Mouse (Mus musculus): ENCODE measurements around the gene 4930562C15Rik.

DNA sequence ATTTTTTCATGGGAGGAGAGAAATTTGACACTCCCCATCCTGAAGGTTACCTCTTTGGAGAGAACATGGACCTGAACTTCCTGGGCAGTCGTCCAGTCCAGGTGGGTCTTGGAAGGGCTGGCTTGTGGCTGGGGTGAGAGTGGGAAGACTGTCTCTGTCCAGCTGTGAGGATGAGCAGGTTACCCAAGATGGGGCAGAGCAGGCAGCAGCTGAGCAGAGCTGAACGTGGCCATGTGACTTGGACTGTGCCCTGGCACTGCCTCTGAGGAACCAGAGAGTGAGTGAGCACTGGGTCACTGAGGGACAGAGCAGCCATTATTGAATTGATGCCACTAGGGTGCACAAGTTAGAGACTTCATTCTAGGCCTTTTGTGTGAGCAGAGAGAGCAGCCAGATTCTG, 72.2 kb downstream of the 4930562C15Rik start:
- TF ChIP-seq CTCF (IDR thresholded peaks at IDR 0.05; ENCODE audit: extremely low read depth, insufficient read depth, insufficient read length, insufficient replicate concordance) (no peak), POLR2A (IDR thresholded peaks at IDR 0.05; ENCODE audit: low read depth, low read length) (no peak)
